Mouse (Mus musculus): ENCODE measurements around the gene Rhebl1. TPM values are rescaled to one million over a fixed set of nuclear protein-coding genes. Genes with fewer than 3 reads are reported as not detected.
"Not testable (repeated sequence)": the region's sequence is repeated elsewhere in the genome, so short reads cannot be mapped to it uniquely, and the experiment has no call there.

Rhebl1 gene
- polyA plus RNA-seq (2015; fragmentation: Nextera tagmentation; extraction: Ambion mirVana), result 32.1 and 34.5 TPM in 2 replicates

GRCm38 (mm10) chr15:98893940-98894745 is at the start of gene Rhebl1:
TSS of gene Rhebl1 (minus strand) at chr15:98894540.
- Histone ChIP-seq H3K4me3 (peak within 1 kb of the TSS; percentile 46), H3K9me3 (no peaks in the 10 kb centered on the region), H3K9ac (0 out of 2 replicates have a peak within 1 kb of the TSS, but pooled peaks have one; percentile 30), H3K27me3 (peaks cover 70% of the 10 kb centered on the region), H3K4me2 (peak within 1 kb of the TSS; percentile 91), H3K4me1 (replicated peaks) (peaks cover 43% of the 10 kb centered on the region), H3K27ac (replicated peaks) (no peak within 1 kb of the TSS), H3K36me3 (no peaks in the 10 kb centered on the region)
- ATAC-seq (ENCODE audit: low FRiP score, low read depth), result no peak
- WGBS, result under 1% methylated on average over 77 of the region's 77 CpGs

DNA sequence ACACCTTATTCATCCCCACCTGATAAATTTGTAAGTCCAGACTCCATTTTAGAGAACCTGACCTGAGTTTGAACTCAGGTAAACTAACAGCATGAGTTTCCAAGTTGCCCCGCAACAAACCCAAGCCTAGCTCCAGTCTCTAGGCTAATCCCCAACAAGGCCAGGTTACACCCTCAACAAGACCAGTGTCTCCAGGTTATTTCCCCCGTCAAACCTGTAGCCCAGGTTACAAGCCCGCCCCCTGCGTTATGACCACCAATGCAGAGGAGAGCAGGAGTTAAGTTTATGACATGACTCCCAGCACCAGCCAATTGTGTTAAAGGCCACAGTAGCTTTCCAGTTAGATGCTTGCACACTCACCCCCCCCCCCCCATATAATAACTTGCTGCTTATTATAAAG is 48.8 kb upstream of the Rhebl1 start:
- Histone ChIP-seq H3K36me3 (no peaks in the 10 kb centered on the region), H3K9me3 (no peaks in the 10 kb centered on the region), H3K9ac (no peak overlapping the region), H3K4me2 (no peak overlapping the region), H3K27ac (replicated peaks) (no peak overlapping the region), H3K4me1 (replicated peaks) (peaks cover 11% of the 10 kb centered on the region), H3K4me3 (no peak overlapping the region), H3K27me3 (no peaks in the 10 kb centered on the region)
- ATAC-seq (ENCODE audit: low FRiP score, low read depth), result no peak
- whole genome bisulfite sequencing, result 88% methylated on average over 4 of the region's 4 CpGs

DNA sequence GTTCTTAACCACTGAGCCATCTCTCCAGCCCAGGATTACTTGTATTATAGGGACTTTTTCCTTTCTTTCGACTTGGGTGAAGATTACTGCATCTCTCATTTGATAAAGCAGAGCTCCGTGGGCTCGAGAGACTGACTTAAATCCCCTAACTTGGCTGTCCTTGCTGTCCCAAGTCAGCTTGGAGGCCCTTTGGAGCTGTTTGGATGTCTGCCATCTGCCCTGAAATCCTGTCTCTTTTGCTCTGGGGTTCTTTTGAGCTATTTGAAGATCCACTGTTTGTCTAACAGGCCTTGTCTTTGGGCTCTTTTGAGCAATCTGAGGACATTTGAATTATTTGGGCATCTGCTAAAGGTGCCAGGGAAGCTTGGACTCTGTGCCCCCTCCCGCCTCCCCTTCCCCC is 47.7 kb upstream of the Rhebl1 start:
- H3K9ac ChIP-seq, result no peak overlapping the region
- H3K9me3 ChIP-seq, result no peaks in the 10 kb centered on the region
- H3K4me2 ChIP-seq, result no peak overlapping the region
- WGBS, result 79% methylated on average over 4 of the region's 4 CpGs
- no peaks in the 10 kb centered on the region for H3K27me3 ChIP-seq
- H3K4me1 ChIP-seq (replicated peaks), result peaks cover 3% of the 10 kb centered on the region
- no peaks in the 10 kb centered on the region for H3K36me3 ChIP-seq
- ATAC-seq (ENCODE audit: low FRiP score, low read depth), result no peak
- no peak overlapping the region for H3K27ac ChIP-seq (replicated peaks)
- no peak overlapping the region for H3K4me3 ChIP-seq

DNA sequence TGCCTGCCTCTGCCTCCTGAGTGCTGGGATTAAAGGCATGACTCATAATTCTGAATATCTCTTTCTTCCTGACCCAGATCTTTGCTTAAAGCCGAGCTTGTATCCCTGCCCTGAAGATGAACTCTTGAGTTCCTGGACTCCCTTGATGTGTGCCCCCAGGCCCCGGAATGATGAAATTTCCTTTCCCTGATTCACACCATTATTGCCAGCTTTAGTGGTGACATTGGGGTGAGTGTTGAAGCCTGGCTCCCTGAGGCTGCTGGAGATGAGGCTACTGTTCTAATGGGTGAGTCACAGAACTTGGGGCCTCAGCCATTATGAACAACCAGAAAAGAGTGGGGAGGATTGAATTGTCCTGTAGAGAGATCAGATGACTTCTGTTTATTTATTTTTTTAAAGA is 47.2 kb upstream of the Rhebl1 start:
- Histone ChIP-seq H3K27ac (replicated peaks) (no peak overlapping the region), H3K36me3 (no peaks in the 10 kb centered on the region), H3K27me3 (no peaks in the 10 kb centered on the region), H3K9me3 (no peaks in the 10 kb centered on the region), H3K4me3 (no peak overlapping the region), H3K4me1 (replicated peaks) (no peaks in the 10 kb centered on the region), H3K4me2 (no peak overlapping the region), H3K9ac (no peak overlapping the region)
- no peak for ATAC-seq (ENCODE audit: low FRiP score, low read depth)
- 86% methylated on average over 2 of the region's 2 CpGs for WGBS

- no peak overlapping the region for H3K4me2 ChIP-seq
- H3K27ac ChIP-seq (replicated peaks), result 0 out of 2 replicates have a peak overlapping the region, but pooled peaks have one; percentile 34
- no peaks in the 10 kb centered on the region for H3K9me3 ChIP-seq
- 48% methylated on average over 10 of the region's 10 CpGs for WGBS
- ATAC-seq (ENCODE audit: low FRiP score, low read depth), result no peak
- no peaks in the 10 kb centered on the region for H3K36me3 ChIP-seq
- H3K27me3 ChIP-seq, result no peaks in the 10 kb centered on the region
- peaks cover 2% of the 10 kb centered on the region; the same call in 1 of the 2 replicates for H3K4me1 ChIP-seq (replicated peaks)
- H3K9ac ChIP-seq, result no peak overlapping the region
- H3K4me3 ChIP-seq, result no peak overlapping the region
Measured at GRCm38 (mm10) chr15:98940816-98941215, 46.5 kb upstream of the Rhebl1 start.

DNA sequence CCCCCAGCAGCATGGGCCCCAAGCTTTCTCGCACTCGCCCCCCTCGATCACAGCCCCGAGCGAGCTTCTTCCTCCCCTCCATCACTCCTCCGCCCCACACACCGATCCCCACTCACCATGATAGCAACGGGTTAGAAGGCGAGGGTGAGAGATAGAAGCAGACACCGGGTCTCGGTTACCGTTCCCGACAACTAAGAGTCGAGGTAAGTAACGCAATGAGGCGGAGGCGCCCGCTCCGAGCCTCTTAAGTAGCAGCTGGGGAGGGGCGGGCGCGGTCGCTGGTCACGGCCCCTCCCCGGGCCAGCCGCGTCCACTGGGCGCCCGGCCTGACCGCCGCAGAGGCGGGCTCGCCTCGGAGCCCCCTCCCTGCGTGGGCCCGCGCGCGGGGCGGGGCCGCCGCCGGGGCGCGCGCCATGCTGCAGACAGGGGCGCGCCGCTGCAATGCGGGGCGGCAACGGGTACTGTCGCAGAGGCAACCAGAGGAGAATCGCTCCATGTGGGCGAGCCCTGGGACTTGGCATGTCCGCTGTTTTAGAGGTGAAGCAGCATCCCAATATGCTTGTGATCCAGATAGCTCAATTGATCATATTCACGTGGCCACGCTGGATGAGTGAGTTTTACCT is 40.0 kb upstream of the Rhebl1 start, which contains the start of gene Tuba1b:
TSS of gene Tuba1b (minus strand) at position 349 of the 623 bp plus-strand sequence.
- H3K36me3 ChIP-seq, result 0 out of 2 replicates have a peak, but pooled peaks cover 5% of the 10 kb centered on the region
- WGBS, result under 1% methylated on average over 55 of the region's 58 CpGs
- H3K27me3 ChIP-seq, result no peaks in the 10 kb centered on the region
- H3K4me1 ChIP-seq (replicated peaks), result peaks cover 30% of the 10 kb centered on the region
- H3K4me2 ChIP-seq, result peak within 1 kb of the TSS; percentile 96
- peak within 1 kb of the TSS; percentile 81 for H3K4me3 ChIP-seq
- peak within 1 kb of the TSS; percentile 91 for H3K9ac ChIP-seq
- H3K9me3 ChIP-seq, result no peaks in the 10 kb centered on the region
- ATAC-seq (ENCODE audit: low FRiP score, low read depth), result peak; percentile 97
- peak within 1 kb of the TSS; percentile 99 for H3K27ac ChIP-seq (replicated peaks)

DNA sequence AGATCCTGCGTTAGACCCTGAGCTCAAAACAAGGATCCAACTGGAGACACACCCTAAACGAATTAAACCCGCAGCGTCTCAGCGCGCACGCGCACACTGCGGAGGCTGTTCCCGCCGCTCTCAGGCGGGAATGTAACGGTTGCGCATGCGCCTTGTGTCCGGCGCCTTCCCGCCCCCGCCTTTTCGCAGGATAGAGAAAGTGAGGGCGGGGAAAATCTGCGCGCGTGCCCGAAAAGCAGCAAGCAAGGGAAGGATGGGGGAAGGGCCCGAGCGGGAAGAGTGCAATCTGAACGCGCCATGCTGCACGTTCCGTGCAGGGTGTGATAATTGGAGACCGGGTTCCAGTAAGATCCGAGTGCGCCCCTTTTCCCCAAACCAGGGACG is 39.5 kb upstream of the Rhebl1 start:
- peak; percentile 87 for ATAC-seq (ENCODE audit: low FRiP score, low read depth)

GRCm38 (mm10) chr15:98933004-98933671 is 38.8 kb upstream of the Rhebl1 start:
- peaks cover 36% of the 10 kb centered on the region for H3K4me1 ChIP-seq (replicated peaks)
- not testable (repeated sequence) for H3K27me3 ChIP-seq; H3K36me3 ChIP-seq; H3K9me3 ChIP-seq; ATAC-seq (ENCODE audit: low FRiP score, low read depth)
- H3K9ac ChIP-seq, result peak overlapping the region; percentile 91
- 11% methylated on average over 8 of the region's 9 CpGs for WGBS
- H3K4me3 ChIP-seq, result peak overlapping the region; percentile 81
- peak overlapping the region; percentile 96 for H3K4me2 ChIP-seq
- peak overlapping the region; percentile 99 for H3K27ac ChIP-seq (replicated peaks)

More for the DNA sequence above, 39.5 kb upstream of the Rhebl1 start:
- Histone ChIP-seq H3K9ac (peak overlapping the region; percentile 91), H3K27me3 (no peaks in the 10 kb centered on the region), H3K4me2 (peak overlapping the region; percentile 96), H3K4me3 (peak overlapping the region; percentile 81), H3K27ac (replicated peaks) (peak overlapping the region; percentile 99), H3K9me3 (no peaks in the 10 kb centered on the region), H3K4me1 (replicated peaks) (peaks cover 35% of the 10 kb centered on the region), H3K36me3 (0 out of 2 replicates have a peak, but pooled peaks cover 5% of the 10 kb centered on the region)
- WGBS, result under 1% methylated on average over 35 of the region's 35 CpGs

- 0 out of 2 replicates have a peak overlapping the region, but pooled peaks have one; percentile 7 for H3K4me2 ChIP-seq
Measured at GRCm38 (mm10) chr15:98930998-98931397, 36.7 kb upstream of the Rhebl1 start.

GRCm38 (mm10) chr15:98930017-98930734 is 35.8 kb upstream of the Rhebl1 start:
- no peaks in the 10 kb centered on the region for H3K9me3 ChIP-seq
- 0 out of 2 replicates have a peak, but pooled peaks cover 5% of the 10 kb centered on the region for H3K36me3 ChIP-seq
- no peak overlapping the region for H3K4me3 ChIP-seq
- no peak overlapping the region for H3K9ac ChIP-seq
- no peaks in the 10 kb centered on the region for H3K27me3 ChIP-seq
- peaks cover 28% of the 10 kb centered on the region for H3K4me1 ChIP-seq (replicated peaks)
- H3K27ac ChIP-seq (replicated peaks), result no peak overlapping the region
- ATAC-seq (ENCODE audit: low FRiP score, low read depth), result no peak
- no peak overlapping the region for H3K4me2 ChIP-seq
- 53% methylated on average over 8 of the region's 8 CpGs for WGBS

More at GRCm38 (mm10) chr15:98930998-98931397, 36.7 kb upstream of the Rhebl1 start:
- WGBS, result 77% methylated on average over 3 of the region's 3 CpGs
- H3K27me3 ChIP-seq, result no peaks in the 10 kb centered on the region
- H3K9ac ChIP-seq, result no peak overlapping the region
- 0 out of 2 replicates have a peak overlapping the region, but pooled peaks have one; percentile 1 for H3K4me3 ChIP-seq
- no peaks in the 10 kb centered on the region for H3K9me3 ChIP-seq
- peaks cover 36% of the 10 kb centered on the region for H3K4me1 ChIP-seq (replicated peaks)
- H3K36me3 ChIP-seq, result 0 out of 2 replicates have a peak, but pooled peaks cover 5% of the 10 kb centered on the region
- H3K27ac ChIP-seq (replicated peaks), result no peak overlapping the region
- no peak for ATAC-seq (ENCODE audit: low FRiP score, low read depth)
